Mouse (Mus musculus) lung, embryonic 15.5 days (tissue): ENCODE measurements around the gene Lrrc20. TPM values are rescaled to one million over a fixed set of nuclear protein-coding genes. Genes with fewer than 3 reads are reported as not detected.
A peak's percentile ranks its signal among the peaks of the same experiment; 100 is the strongest.

Experiments used
- ATAC-seq: fragments of 200-750 bp; cut with Nextera tagmentation; 2 replicates; pipeline ENCODE4 v1.8.0; 2017; ENCODE audit warnings: moderate number of reproducible peaks, borderline replicate concordance; ENCODE audit not compliant: low FRiP score, low TSS enrichment; ENCODE audit errors: extremely low read depth
- H3K27ac ChIP-seq: fragments of 300-500 bp; sonication (generic); 2 replicates; pipeline ENCODE4 v1.5.1; 2015; ENCODE audit warnings: moderate library complexity, mild to moderate bottlenecking, inconsistent platforms
- H3K27me3 ChIP-seq: fragments of 300-500 bp; sonication (generic); 2 replicates; pipeline ENCODE4 v1.6.1; 2015; ENCODE audit warnings: inconsistent platforms
- H3K36me3 ChIP-seq: fragments of 300-500 bp; sonication (generic); 2 replicates; pipeline ENCODE4 v1.6.1; 2015; ENCODE audit warnings: inconsistent platforms
- H3K4me1 ChIP-seq: fragments of 300-500 bp; sonication (generic); 2 replicates; pipeline ENCODE4 v1.6.1; 2015; ENCODE audit warnings: inconsistent platforms
- H3K4me2 ChIP-seq: fragments of 300-500 bp; sonication (generic); 2 replicates; pipeline ENCODE4 v1.6.1; 2015; ENCODE audit warnings: inconsistent platforms, mild to moderate bottlenecking, moderate library complexity
- H3K4me3 ChIP-seq: fragments of 300-500 bp; sonication (generic); 2 replicates; pipeline ENCODE4 v1.5.1; 2015; ENCODE audit warnings: mild to moderate bottlenecking, inconsistent platforms
- H3K9ac ChIP-seq: fragments of 300-500 bp; sonication (generic); 2 replicates; pipeline ENCODE4 v1.6.1; 2015; ENCODE audit warnings: inconsistent platforms
- H3K9me3 ChIP-seq: fragments of 300-500 bp; sonication (generic); 2 replicates; pipeline ENCODE4 v1.6.1; 2016; ENCODE audit warnings: inconsistent platforms
- WGBS: fragments of 180-500 bp; shearing (Covaris S2); methylation state at CpG from one replicate; pipeline ENCODE4 v1.1.7; 2015; 5-methylcytosine and 5-hydroxymethylcytosine counted together
- polyA plus RNA-seq: library from polyadenylated mRNA; unstranded; fragments of >200 nt; fragmentation: Nextera tagmentation; extraction: Ambion mirVana; gene quantifications from 2 replicates; pipeline ENCODE4 v1.2.1, GENCODE M21; 2015

Lrrc20 gene
- 7.9 and 8.2 TPM in 2 replicates for polyA plus RNA-seq

- peak within 1 kb of the TSS; percentile 48 for H3K27ac ChIP-seq
- ATAC-seq, result peak; percentile 99
- no peaks in the 10 kb centered on the region for H3K9me3 ChIP-seq
- no peaks in the 10 kb centered on the region for H3K36me3 ChIP-seq
- H3K4me1 ChIP-seq, result peaks cover 14% of the 10 kb centered on the region
- WGBS, result under 1% methylated on average over 70 of the region's 70 CpGs
- H3K27me3 ChIP-seq, result no peaks in the 10 kb centered on the region
- peak within 1 kb of the TSS; percentile 54 for H3K9ac ChIP-seq
- H3K4me3 ChIP-seq, result peak within 1 kb of the TSS; percentile 72
- peak within 1 kb of the TSS; percentile 95 for H3K4me2 ChIP-seq
Observed at GRCm38 (mm10) chr10:61475594-61476439, at the start of gene Lrrc20. Gene Lrrc20, plus strand, starts transcription at chr10:61475801.

GRCm38 (mm10) chr10:61426251-61426757, 49.3 kb upstream of the Lrrc20 start:
- H3K9ac ChIP-seq, result no peak overlapping the region
- H3K36me3 ChIP-seq, result peaks cover 18% of the 10 kb centered on the region
- no peak for ATAC-seq
- H3K4me3 ChIP-seq, result no peak overlapping the region
- no peak overlapping the region for H3K4me2 ChIP-seq
- peaks cover 15% of the 10 kb centered on the region for H3K4me1 ChIP-seq
- 30% methylated on average over 2 of the region's 2 CpGs for WGBS
- no peaks in the 10 kb centered on the region for H3K27me3 ChIP-seq
- H3K9me3 ChIP-seq, result no peaks in the 10 kb centered on the region
- H3K27ac ChIP-seq, result no peak overlapping the region

DNA sequence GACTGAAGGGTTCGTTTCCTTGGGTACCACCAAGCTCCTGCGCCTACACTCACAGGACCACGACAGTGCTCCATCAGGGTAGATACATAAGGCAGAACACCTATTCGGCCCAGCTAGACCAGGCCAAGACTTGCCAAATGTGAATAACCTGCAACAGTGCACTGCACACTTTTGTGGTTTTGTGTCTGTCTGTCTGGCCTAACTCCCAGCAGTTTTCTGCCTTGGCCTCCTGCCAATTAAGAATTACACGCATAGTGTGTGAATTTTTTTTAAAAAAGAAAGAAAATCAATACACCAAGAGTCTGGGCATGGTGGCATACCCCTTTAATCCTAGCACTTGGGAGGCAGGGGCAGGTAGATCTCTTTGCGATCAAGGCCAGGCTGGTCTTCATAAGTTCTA, 47.6 kb upstream of the Lrrc20 start:
- Histone ChIP-seq H3K9ac (no peak overlapping the region), H3K4me2 (no peak overlapping the region), H3K27me3 (no peaks in the 10 kb centered on the region), H3K36me3 (peaks cover 28% of the 10 kb centered on the region), H3K9me3 (no peaks in the 10 kb centered on the region), H3K4me1 (peaks cover 15% of the 10 kb centered on the region), H3K27ac (no peak overlapping the region), H3K4me3 (no peak overlapping the region)
- 82% methylated on average over 6 of the region's 6 CpGs for WGBS
- ATAC-seq, result no peak

DNA sequence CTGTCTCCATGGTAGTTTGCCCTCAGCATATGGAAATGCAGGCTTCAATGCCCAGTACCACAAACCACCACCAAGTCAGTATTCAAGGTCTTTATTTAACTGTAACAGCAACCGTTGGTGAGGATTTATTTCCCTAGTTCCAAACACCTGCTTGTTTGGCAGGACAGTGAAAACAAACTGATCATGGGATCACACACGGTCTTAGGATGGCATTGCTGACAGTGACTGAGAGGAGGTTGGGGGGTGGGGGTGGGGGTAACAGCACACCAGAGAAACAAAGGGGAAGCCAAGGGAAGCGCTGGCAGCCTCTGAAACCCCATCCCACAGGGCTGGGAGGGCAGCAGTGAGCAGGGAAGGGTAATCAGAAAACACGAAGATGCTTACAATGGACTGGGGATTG, 47.2 kb upstream of the Lrrc20 start:
- no peak for ATAC-seq
- WGBS, result 41% methylated on average over 4 of the region's 4 CpGs
- no peaks in the 10 kb centered on the region for H3K9me3 ChIP-seq
- H3K27ac ChIP-seq, result no peak overlapping the region
- no peaks in the 10 kb centered on the region for H3K27me3 ChIP-seq
- H3K4me2 ChIP-seq, result no peak overlapping the region
- H3K4me3 ChIP-seq, result no peak overlapping the region
- H3K4me1 ChIP-seq, result peaks cover 15% of the 10 kb centered on the region
- H3K9ac ChIP-seq, result no peak overlapping the region
- H3K36me3 ChIP-seq, result peaks cover 33% of the 10 kb centered on the region

GRCm38 (mm10) chr10:61429043-61429442, 46.6 kb upstream of the Lrrc20 start:
- 91% methylated on average over 5 of the region's 5 CpGs for WGBS

GRCm38 (mm10) chr10:61431375-61431774, 44.2 kb upstream of the Lrrc20 start:
- no peak overlapping the region for H3K4me2 ChIP-seq
- H3K4me3 ChIP-seq, result no peak overlapping the region
- H3K36me3 ChIP-seq, result peaks cover 53% of the 10 kb centered on the region
- 0 out of 2 replicates have a peak, but pooled peaks cover under 1% of the 10 kb centered on the region for H3K4me1 ChIP-seq
- H3K27me3 ChIP-seq, result no peaks in the 10 kb centered on the region
- no peak overlapping the region for H3K9ac ChIP-seq
- WGBS, result 91% methylated on average over 9 of the region's 9 CpGs
- no peak for ATAC-seq
- no peaks in the 10 kb centered on the region for H3K9me3 ChIP-seq
- H3K27ac ChIP-seq, result no peak overlapping the region

More at GRCm38 (mm10) chr10:61429043-61429442, 46.6 kb upstream of the Lrrc20 start:
- H3K4me2 ChIP-seq, result no peak overlapping the region
- H3K36me3 ChIP-seq, result peaks cover 39% of the 10 kb centered on the region
- no peaks in the 10 kb centered on the region for H3K9me3 ChIP-seq
- no peaks in the 10 kb centered on the region for H3K27me3 ChIP-seq
- H3K9ac ChIP-seq, result no peak overlapping the region
- no peak overlapping the region for H3K4me3 ChIP-seq
- peaks cover 13% of the 10 kb centered on the region for H3K4me1 ChIP-seq
- no peak for ATAC-seq
- no peak overlapping the region for H3K27ac ChIP-seq

- no peaks in the 10 kb centered on the region for H3K9me3 ChIP-seq
- ATAC-seq, result no peak
- no peak overlapping the region for H3K27ac ChIP-seq
Observed at GRCm38 (mm10) chr10:61440202-61440800, 35.3 kb upstream of the Lrrc20 start.

GRCm38 (mm10) chr10:61443456-61443855, 32.1 kb upstream of the Lrrc20 start:
- H3K27me3 ChIP-seq, result no peaks in the 10 kb centered on the region
- no peak for ATAC-seq
- H3K27ac ChIP-seq, result no peak overlapping the region
- peaks cover 46% of the 10 kb centered on the region for H3K4me1 ChIP-seq
- 55% methylated on average over 6 of the region's 6 CpGs for WGBS
- no peak overlapping the region for H3K4me3 ChIP-seq
- no peak overlapping the region for H3K4me2 ChIP-seq
- H3K36me3 ChIP-seq, result peaks cover 5% of the 10 kb centered on the region; the same call in 1 of the 2 replicates
- no peak overlapping the region for H3K9ac ChIP-seq
- H3K9me3 ChIP-seq, result no peaks in the 10 kb centered on the region

More at GRCm38 (mm10) chr10:61440202-61440800, 35.3 kb upstream of the Lrrc20 start:
- WGBS, result 91% methylated on average over 7 of the region's 7 CpGs
- Histone ChIP-seq H3K4me2 (no peak overlapping the region), H3K4me3 (no peak overlapping the region), H3K27me3 (no peaks in the 10 kb centered on the region), H3K36me3 (peaks cover 6% of the 10 kb centered on the region), H3K4me1 (peaks cover 22% of the 10 kb centered on the region), H3K9ac (no peak overlapping the region)

DNA sequence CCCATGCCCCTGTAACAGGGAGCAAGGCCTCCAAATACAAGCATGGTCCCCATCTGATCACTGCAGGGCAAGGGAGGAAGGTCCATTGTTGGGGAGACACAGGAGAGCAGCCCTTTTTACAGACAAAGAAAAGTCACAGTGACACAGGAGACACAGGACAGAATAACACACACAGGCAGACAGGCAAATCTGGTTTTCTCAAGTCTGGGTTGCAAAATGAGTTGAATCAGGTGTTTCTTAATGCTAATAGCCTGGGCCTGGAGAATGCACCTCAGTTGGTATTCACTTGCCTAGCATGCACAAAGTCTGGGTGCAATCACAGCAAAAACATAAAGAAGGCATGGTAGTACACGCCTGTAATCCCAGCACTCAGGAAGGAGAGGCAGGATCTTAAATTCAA, 31.7 kb upstream of the Lrrc20 start:
- Histone ChIP-seq H3K4me3 (no peak overlapping the region), H3K4me1 (peaks cover 49% of the 10 kb centered on the region), H3K4me2 (no peak overlapping the region), H3K9me3 (no peaks in the 10 kb centered on the region), H3K36me3 (peaks cover 5% of the 10 kb centered on the region; the same call in 1 of the 2 replicates), H3K27ac (no peak overlapping the region), H3K27me3 (no peaks in the 10 kb centered on the region), H3K9ac (no peak overlapping the region)
- no peak for ATAC-seq
- WGBS, result 50% methylated on average over 1 of the region's 1 CpGs

GRCm38 (mm10) chr10:61445016-61445415, 30.6 kb upstream of the Lrrc20 start:
- Histone ChIP-seq H3K4me2 (no peak overlapping the region), H3K4me1 (peaks cover 57% of the 10 kb centered on the region), H3K36me3 (peaks cover 8% of the 10 kb centered on the region; the same call in 1 of the 2 replicates), H3K4me3 (no peak overlapping the region), H3K27me3 (no peaks in the 10 kb centered on the region), H3K9ac (no peak overlapping the region), H3K9me3 (no peaks in the 10 kb centered on the region), H3K27ac (no peak overlapping the region)
- WGBS, result 75% methylated on average over 3 of the region's 3 CpGs
- no peak for ATAC-seq

- Histone ChIP-seq H3K27ac (no peak overlapping the region), H3K4me2 (no peak overlapping the region), H3K9me3 (no peaks in the 10 kb centered on the region), H3K9ac (no peak overlapping the region), H3K4me3 (no peak overlapping the region), H3K36me3 (peaks cover 3% of the 10 kb centered on the region; the same call in 1 of the 2 replicates), H3K4me1 (peaks cover 67% of the 10 kb centered on the region), H3K27me3 (no peaks in the 10 kb centered on the region)
- no peak for ATAC-seq
- WGBS, result 82% methylated on average over 10 of the region's 10 CpGs
Observed at GRCm38 (mm10) chr10:61447581-61448353, 27.8 kb upstream of the Lrrc20 start.
